Mouse (Mus musculus) heart, embryonic 13.5 days (tissue): ENCODE data around the gene Rhd. TPM values are rescaled to one million over a fixed set of nuclear protein-coding genes. Genes with fewer than 3 reads are reported as not detected.
"Not testable (repeated sequence)": the region's sequence is repeated elsewhere in the genome, so short reads cannot be mapped to it uniquely, and the experiment has no call there.

Experiments
- ATAC-seq: fragments of 200-750 bp; cut with Nextera tagmentation; 2 replicates; pipeline ENCODE4 v1.8.0; 2017; ENCODE audit warnings: moderate TSS enrichment; ENCODE audit not compliant: insufficient number of reproducible peaks, low FRiP score, low TSS enrichment; ENCODE audit errors: extremely low read depth
- H3K27ac ChIP-seq: fragments of 300-500 bp; sonication (generic); replicated peaks from 2 replicates; pipeline ENCODE4 v1.5.1; 2015; ENCODE audit warnings: moderate library complexity, mild to moderate bottlenecking, inconsistent platforms
- H3K27me3 ChIP-seq: fragments of 300-500 bp; sonication (generic); replicated peaks from 2 replicates; pipeline ENCODE4 v1.6.1; 2015; ENCODE audit warnings: mild to moderate bottlenecking, inconsistent platforms
- H3K36me3 ChIP-seq: fragments of 300-500 bp; sonication (generic); 2 replicates; pipeline ENCODE4 v1.6.1; 2015; ENCODE audit warnings: mild to moderate bottlenecking, inconsistent platforms
- H3K4me1 ChIP-seq: fragments of 300-500 bp; sonication (generic); 2 replicates; pipeline ENCODE4 v1.6.1; 2015; ENCODE audit warnings: inconsistent platforms
- H3K4me2 ChIP-seq: fragments of 300-500 bp; sonication (generic); 2 replicates; pipeline ENCODE4 v1.6.1; 2015; ENCODE audit warnings: inconsistent platforms, mild to moderate bottlenecking, moderate library complexity
- H3K4me3 ChIP-seq: fragments of 300-500 bp; sonication (generic); 2 replicates; pipeline ENCODE4 v1.5.1; 2015; ENCODE audit warnings: moderate library complexity, mild to moderate bottlenecking, inconsistent platforms
- H3K9ac ChIP-seq: fragments of 300-500 bp; sonication (generic); 2 replicates; pipeline ENCODE4 v1.6.1; 2015; ENCODE audit warnings: inconsistent platforms, mild to moderate bottlenecking, moderate library complexity
- H3K9me3 ChIP-seq: fragments of 300-500 bp; sonication (generic); 2 replicates; pipeline ENCODE4 v1.6.1; 2016; ENCODE audit warnings: inconsistent platforms
- WGBS: fragments of 180-500 bp; shearing (Covaris S2); methylation state at CpG from one replicate; pipeline ENCODE4 v1.1.7; 2015; ENCODE audit warnings: mixed read lengths; 5-methylcytosine and 5-hydroxymethylcytosine counted together
- polyA plus RNA-seq: library from polyadenylated mRNA; unstranded; fragments of >200 nt; fragmentation: Nextera tagmentation; extraction: Ambion mirVana; gene quantifications from 2 replicates; pipeline ENCODE4 v1.2.1, GENCODE M21; 2015

The Rhd gene
- polyA plus RNA-seq, 1 experiment from 2014 or later: 13.0 TPM

DNA sequence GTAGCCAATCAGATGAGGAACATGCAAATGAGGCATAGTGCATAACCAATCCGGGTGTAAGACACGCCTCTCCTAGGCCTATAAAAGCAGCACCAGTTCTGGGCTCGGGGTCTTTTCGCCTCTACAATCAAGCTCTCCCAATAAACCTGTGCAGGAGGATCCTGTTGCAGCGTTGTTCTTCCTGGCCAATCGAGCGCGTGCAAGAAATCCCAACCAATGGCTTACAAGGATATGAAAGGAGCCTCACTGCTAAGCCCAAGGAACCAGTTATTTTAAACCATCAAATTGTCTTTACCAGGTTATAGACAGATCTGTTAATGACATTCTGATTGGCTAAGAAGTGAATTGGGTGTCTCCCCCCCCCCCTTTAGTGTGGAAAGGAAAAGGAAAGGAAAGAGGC is 47.1 kb downstream of the Rhd start:
- H3K4me2 ChIP-seq, H3K27ac ChIP-seq, ATAC-seq, H3K27me3 ChIP-seq, H3K4me3 ChIP-seq, H3K9me3 ChIP-seq, H3K9ac ChIP-seq: not testable (repeated sequence)
- H3K36me3 ChIP-seq: peaks cover 65% of the 10 kb centered on the region
- peaks cover 23% of the 10 kb centered on the region for H3K4me1 ChIP-seq
- WGBS: 98% methylated on average over 7 of the region's 8 CpGs

DNA sequence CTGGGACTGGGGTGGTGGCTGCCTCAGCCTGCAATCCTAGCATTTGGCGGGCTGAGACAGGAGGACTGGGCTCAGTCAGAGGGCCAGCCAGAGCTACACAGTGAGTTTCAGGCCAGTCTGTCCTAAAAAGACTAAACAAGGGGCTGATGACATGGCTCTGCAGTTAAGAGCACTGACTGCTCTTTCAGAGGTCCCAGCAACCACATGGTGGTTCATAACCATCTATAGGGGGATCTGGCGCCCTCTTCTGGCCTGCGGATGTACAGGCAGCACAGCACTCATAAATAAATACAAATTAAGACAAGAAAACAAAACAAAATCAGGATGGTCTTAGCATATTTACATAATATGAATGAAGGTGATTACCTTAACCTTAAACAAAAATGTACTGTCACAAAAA is 49.1 kb downstream of the Rhd start:
- Histone ChIP-seq H3K9ac (peak overlapping the region; percentile 88), H3K36me3 (peaks cover 45% of the 10 kb centered on the region), H3K27ac (no peak overlapping the region), H3K4me1 (peaks cover 29% of the 10 kb centered on the region), H3K4me3 (peak overlapping the region; percentile 79), H3K4me2 (peak overlapping the region; percentile 83), H3K9me3 (no peaks in the 10 kb centered on the region), H3K27me3 (no peaks in the 10 kb centered on the region)
- no peak for ATAC-seq
- 32% methylated on average over 3 of the region's 3 CpGs for WGBS

DNA sequence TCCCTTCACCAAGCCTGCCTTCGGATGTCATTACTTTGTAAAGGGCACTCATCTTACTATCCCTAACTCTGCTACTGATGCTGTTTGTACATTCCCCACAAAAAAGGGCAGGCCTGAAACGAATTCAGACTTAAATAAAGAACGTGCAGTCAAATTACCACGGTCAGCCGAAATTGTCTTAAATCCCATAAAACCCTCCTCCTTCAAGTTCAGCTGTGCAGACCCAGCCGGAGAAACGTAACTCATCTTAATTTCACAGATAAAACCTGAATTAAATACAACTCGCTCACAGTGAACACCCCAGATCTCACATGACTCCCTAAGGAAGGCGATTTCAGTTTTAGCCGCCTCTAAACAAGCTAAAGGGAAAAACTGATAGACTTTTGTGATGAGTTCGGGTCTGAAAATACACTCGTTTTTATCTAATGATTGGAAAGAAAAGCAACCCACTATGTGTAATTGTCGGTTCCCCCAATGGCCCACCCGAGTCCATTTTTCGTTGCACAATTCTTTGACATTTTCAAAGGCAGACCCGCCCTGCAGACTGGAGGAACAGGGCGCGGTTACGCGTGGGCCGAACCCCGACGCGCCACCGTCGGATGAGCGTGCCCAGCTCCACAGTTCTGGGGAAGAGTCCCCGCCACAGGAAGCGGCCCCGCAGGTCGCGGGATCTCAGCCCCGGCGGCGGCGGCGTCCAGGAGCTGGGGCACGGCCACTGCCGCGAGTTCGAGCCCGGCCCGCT is 50.0 kb downstream of the Rhd start:
- Histone ChIP-seq H3K9me3 (no peaks in the 10 kb centered on the region), H3K4me1 (peaks cover 32% of the 10 kb centered on the region), H3K36me3 (peaks cover 36% of the 10 kb centered on the region), H3K4me2 (peak overlapping the region; percentile 83), H3K4me3 (peak overlapping the region; percentile 79), H3K27me3 (no peaks in the 10 kb centered on the region), H3K9ac (peak overlapping the region; percentile 88), H3K27ac (peak overlapping the region; percentile 86)
- 2% methylated on average over 43 of the region's 43 CpGs for WGBS
- ATAC-seq: 0 out of 2 replicates have a peak, but pooled peaks have one; percentile 34

DNA sequence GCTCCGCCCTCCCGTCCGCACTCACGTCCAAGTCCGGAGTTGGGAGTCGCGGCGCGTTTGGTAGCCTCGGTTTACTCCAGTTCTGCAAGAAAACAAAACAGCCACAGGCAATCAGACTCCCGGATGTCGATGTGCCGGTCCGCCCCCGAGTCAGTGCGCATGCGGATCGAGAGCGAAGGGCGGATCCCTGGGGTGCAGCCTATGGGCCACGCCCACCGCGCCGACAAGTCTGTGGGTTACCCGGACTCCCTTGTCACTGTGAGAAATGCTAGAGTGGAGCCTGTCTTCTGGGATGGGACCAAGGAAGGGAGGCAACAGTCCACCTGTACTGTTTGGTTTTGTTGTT is 50.5 kb downstream of the Rhd start, which contains the start of gene Tmem50a:
Tmem50a (minus strand) TSS at position 161 of the 346 bp plus-strand sequence.
- Histone ChIP-seq H3K4me2 (peak within 1 kb of the TSS; percentile 83), H3K27me3 (no peaks in the 10 kb centered on the region), H3K4me1 (peaks cover 32% of the 10 kb centered on the region), H3K9ac (peak within 1 kb of the TSS; percentile 88), H3K4me3 (peak within 1 kb of the TSS; percentile 79), H3K9me3 (no peaks in the 10 kb centered on the region), H3K27ac (peak within 1 kb of the TSS; percentile 86), H3K36me3 (peaks cover 31% of the 10 kb centered on the region)
- WGBS: 1% methylated on average over 25 of the region's 25 CpGs
- peak; percentile 91 for ATAC-seq

DNA sequence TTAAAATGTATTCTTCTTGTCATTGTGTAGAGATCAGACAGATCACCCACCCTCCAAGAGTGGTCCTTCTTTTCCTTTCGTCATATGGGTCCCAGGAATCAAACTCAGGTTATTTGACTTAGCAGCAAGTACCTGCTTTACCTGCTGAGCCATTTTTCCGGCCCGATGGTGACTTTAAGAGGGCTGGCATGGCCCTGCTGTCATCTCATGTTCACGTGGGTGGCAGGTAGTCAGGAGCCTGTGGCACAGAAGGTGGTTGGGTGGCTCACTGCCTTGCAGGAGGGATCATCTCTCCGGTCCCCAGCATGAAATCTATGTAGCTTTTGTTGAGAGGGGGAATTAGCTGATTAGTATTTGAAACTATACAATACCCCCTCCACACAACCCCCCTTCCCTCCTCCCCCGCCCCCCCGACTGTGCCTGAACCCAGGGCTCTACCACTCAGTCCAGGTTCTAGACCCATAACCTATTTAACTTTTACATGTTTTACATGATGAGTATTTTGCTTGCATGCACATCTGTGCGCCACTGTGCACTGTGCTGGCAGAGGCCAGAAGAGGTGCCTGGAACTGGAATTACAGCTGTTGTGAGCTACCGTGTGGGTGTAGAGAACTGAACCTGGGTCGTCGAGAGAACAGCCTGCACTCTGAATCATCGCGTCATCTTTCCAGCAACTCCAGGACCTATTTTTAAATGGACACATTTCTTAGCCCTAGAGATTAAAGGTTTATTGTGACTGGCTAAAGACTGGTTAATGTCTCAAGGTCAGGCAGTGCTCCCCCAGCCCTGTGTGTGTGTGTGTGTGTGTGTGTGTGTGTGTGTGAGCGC is 51.1 kb downstream of the Rhd start:
- peaks cover 25% of the 10 kb centered on the region for H3K36me3 ChIP-seq
- H3K27me3 ChIP-seq: no peaks in the 10 kb centered on the region
- H3K27ac ChIP-seq: peak overlapping the region; percentile 86
- peak overlapping the region; percentile 79 for H3K4me3 ChIP-seq
- ATAC-seq: 0 out of 2 replicates have a peak, but pooled peaks have one; percentile 15
- peaks cover 32% of the 10 kb centered on the region for H3K4me1 ChIP-seq
- no peaks in the 10 kb centered on the region for H3K9me3 ChIP-seq
- 46% methylated on average over 14 of the region's 14 CpGs for WGBS
- peak overlapping the region; percentile 88 for H3K9ac ChIP-seq
- peak overlapping the region; percentile 83 for H3K4me2 ChIP-seq

DNA sequence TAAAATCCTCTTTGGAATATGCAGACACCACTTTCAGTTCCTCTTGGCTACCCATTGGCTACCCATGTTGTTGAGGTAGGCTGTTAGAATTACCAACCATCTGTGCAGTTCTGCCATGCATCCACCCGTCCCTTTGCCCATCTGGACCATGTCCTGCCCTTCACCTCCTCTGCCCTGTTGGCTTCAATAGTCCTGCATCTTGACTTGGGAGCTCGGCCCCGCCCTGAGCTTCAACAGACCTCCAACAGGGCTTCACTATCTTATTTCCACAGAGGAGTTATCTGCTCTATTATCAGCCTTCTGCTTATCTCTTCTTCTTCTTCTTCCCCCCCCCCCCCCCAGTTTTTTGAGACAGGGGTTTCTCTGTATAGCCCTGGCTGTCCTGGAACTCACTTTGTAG is 52.9 kb downstream of the Rhd start:
- Histone ChIP-seq H3K4me1 (peaks cover 33% of the 10 kb centered on the region), H3K9ac (no peak overlapping the region), H3K27ac (no peak overlapping the region), H3K9me3 (no peaks in the 10 kb centered on the region), H3K27me3 (no peaks in the 10 kb centered on the region), H3K4me2 (no peak overlapping the region), H3K36me3 (peaks cover 9% of the 10 kb centered on the region; the same call in 1 of the 2 replicates), H3K4me3 (no peak overlapping the region)
- ATAC-seq: no peak
- WGBS: 69% methylated on average over 3 of the region's 3 CpGs

DNA sequence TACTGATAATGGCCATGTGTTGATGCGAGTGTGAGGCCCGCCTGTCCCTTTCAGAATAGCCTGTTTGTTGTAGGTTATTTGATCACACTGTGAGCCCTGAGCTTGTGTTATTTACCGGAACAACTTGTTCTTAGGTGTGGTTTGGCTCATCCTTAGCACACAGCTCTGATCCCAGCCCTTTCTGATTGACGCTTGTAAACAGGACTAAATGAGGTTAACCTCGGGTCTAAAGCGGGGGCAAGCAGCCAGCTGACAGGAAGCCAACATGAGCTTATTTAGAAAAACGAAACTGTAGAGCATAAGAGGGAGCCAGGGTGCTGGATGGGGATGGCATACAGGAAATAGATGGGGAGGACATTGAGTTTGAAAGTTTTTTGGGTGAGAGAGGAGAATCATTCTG is 54.0 kb downstream of the Rhd start:
- 57% methylated on average over 7 of the region's 7 CpGs for WGBS
- Histone ChIP-seq H3K27me3 (no peaks in the 10 kb centered on the region), H3K4me3 (no peak overlapping the region), H3K4me1 (peaks cover 34% of the 10 kb centered on the region), H3K27ac (no peak overlapping the region), H3K9me3 (no peaks in the 10 kb centered on the region), H3K36me3 (no peaks in the 10 kb centered on the region), H3K9ac (peak overlapping the region; percentile 19; the same call in 1 of the 2 replicates), H3K4me2 (no peak overlapping the region)
- ATAC-seq: no peak

DNA sequence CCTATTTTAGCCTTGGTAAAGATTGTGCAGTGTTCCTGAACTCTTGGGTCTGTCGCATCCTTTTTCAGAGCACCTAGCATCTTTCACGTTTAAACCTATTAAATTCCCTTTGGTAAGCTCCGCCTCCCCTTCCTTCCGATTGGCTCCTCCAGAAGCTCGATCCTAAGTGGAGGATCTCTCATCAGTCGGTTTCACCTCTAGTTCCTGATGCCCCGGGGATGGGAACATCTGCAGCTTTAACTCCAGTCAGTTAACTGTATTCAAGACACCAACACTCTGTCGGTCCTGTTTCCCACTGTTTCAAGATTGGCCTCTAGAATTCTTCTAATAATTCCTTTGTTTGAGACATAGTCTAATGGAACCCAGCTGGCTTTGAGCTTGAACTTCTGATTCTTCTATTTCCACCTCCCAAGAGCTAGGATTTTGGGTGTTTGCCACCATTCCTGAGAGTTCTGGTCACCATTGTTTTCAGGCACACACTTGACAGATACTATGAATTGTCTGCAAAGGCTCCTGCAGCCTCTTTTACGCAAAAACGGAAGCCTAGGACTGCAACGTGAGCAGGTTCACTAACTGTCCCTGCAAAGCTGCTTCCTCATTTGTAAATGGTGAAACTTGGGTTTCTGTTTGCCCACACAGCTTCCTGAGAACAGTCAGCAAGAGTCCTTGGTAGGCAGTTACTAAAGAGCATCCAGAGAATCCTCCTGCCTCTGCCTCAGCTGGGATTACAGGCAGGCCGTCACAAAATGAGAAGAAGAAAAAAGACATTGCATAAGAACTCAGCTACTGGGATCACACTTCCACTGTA is 55.6 kb downstream of the Rhd start:
- Histone ChIP-seq H3K9ac (no peak overlapping the region), H3K9me3 (no peaks in the 10 kb centered on the region), H3K27ac (no peak overlapping the region), H3K4me1 (peaks cover 27% of the 10 kb centered on the region), H3K27me3 (no peaks in the 10 kb centered on the region), H3K4me3 (no peak overlapping the region), H3K4me2 (no peak overlapping the region), H3K36me3 (peaks cover 8% of the 10 kb centered on the region)
- ATAC-seq: no peak
- WGBS: 41% methylated on average over 12 of the region's 12 CpGs

DNA sequence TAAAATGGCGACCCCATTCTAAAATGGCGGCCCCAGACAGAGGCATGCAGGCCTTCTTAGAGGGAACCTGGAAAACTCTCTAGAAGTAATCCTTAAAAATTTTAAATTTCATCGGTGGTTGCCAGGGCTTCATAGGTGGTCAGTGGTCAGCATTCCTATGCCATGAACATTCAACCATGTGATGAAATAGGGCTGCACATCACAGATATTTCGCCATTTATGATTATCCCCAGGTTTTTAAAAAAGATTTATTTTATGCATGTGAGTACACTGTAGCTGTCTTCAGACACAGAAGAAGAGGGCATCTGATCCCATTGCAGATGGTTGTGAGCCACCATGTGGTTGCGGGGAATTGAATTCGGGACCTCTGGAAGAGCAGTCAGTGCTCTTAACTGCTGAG is 56.3 kb downstream of the Rhd start:
- Histone ChIP-seq H3K9ac (no peak overlapping the region), H3K4me1 (peaks cover 26% of the 10 kb centered on the region), H3K27ac (no peak overlapping the region), H3K9me3 (no peaks in the 10 kb centered on the region), H3K36me3 (peaks cover 15% of the 10 kb centered on the region), H3K4me3 (no peak overlapping the region), H3K27me3 (no peaks in the 10 kb centered on the region), H3K4me2 (no peak overlapping the region)
- no peak for ATAC-seq
- WGBS: 91% methylated on average over 6 of the region's 6 CpGs

DNA sequence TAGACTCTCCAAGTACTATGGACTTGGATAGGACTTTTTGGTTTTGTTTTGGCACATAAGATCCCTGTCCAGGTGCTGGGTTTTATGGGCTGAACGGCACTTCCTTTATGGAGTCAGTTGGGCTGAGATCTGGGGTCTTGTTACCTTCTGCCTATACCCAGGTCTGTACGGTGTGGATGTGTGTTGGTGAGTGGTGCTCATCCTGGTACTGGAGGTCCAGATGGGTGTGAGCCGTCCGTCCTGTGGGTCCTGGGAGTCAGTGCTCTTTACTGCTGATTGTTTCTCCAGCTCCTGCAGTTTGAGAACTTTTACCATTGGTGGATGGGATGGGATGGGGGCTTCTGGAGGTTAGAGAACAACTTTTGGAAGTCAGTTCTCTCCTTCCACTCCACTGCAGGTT is 57.4 kb downstream of the Rhd start:
- H3K9ac ChIP-seq: no peak overlapping the region
- H3K4me1 ChIP-seq: peaks cover 33% of the 10 kb centered on the region
- H3K36me3 ChIP-seq: peaks cover 25% of the 10 kb centered on the region
- no peak overlapping the region for H3K4me3 ChIP-seq
- no peak overlapping the region for H3K27ac ChIP-seq
- ATAC-seq: no peak
- no peak overlapping the region for H3K4me2 ChIP-seq
- no peaks in the 10 kb centered on the region for H3K9me3 ChIP-seq
- WGBS: 90% methylated on average over 4 of the region's 4 CpGs
- H3K27me3 ChIP-seq: no peaks in the 10 kb centered on the region
